ENCODE assay signal across 14 mouse cellular contexts in the genomic region with DNA sequence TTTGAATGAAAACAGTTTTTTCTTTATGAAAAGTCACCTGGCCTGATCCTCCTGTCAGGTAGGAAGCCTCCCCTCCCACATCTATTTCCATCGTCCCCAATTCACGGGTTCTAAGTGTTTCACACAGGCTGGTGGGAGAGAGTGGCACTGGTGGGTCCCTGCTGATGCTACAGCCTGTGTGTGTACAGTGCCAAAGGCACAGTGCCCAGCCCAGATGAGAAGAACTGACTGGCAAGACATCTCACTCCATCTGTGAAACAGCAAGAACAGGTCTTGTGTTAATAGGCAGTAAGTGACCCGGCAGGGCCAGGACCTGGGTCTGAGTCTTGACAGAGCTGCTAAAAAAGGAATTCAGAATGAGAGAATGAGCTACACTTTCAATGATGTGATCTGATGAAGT. TPM values are rescaled to one million over a fixed set of nuclear protein-coding genes. Genes with fewer than 3 reads are reported as not detected.
"Had no signal": no experiment of that assay in that cellular context is flagged by ENCODE, and none has a peak within 500 bp of the region (broad histone marks: within the 10 kb centered on the region; RNA-seq: fewer than 3 reads in every experiment).

No protein-coding gene starts in this region.

- H3K27ac ChIP-seq: liver, embryonic 12.5 days; midbrain, embryonic 15.5 days; neural tube, embryonic 13.5 days had no signal

- H3K27me3 ChIP-seq: liver, embryonic 12.5 days; neural tube, embryonic 13.5 days had no signal

- H3K4me2 ChIP-seq: liver, embryonic 12.5 days; lung, embryonic 14.5 days; midbrain, embryonic 11.5 days; midbrain, embryonic 15.5 days; neural tube, embryonic 13.5 days had no signal

- H3K9ac ChIP-seq: liver, embryonic 12.5 days; lung, embryonic 14.5 days; midbrain, embryonic 15.5 days; neural tube, embryonic 13.5 days had no signal

- H3K36me3 ChIP-seq: liver, embryonic 12.5 days; midbrain, embryonic 15.5 days; neural tube, embryonic 13.5 days had no signal

- DNase-seq: kidney, adult 8-10 months; kidney, postnatal 36 days; lung, embryonic 14.5 days; lung, postnatal 10 days; lung, postnatal 4 days; retina, postnatal 1 day; right cerebral cortex, postnatal 25 days; thymus, postnatal 36 days had no signal

- H3K4me1 ChIP-seq: liver, embryonic 12.5 days; midbrain, embryonic 15.5 days; neural tube, embryonic 13.5 days had no signal

- H3K4me3 ChIP-seq: liver, embryonic 12.5 days; midbrain, embryonic 15.5 days; neural tube, embryonic 13.5 days had no signal

- ATAC-seq: liver, embryonic 12.5 days; midbrain, embryonic 15.5 days had no signal

- H3K9me3 ChIP-seq: liver, embryonic 12.5 days; midbrain, embryonic 15.5 days; neural tube, embryonic 13.5 days had no signal

RNA-seq across cellular contexts. Expression of a gene that starts 25.9 kb away (rescaled TPM):
- total RNA-seq: megakaryocyte, adult 5-6 weeks had no signal
- polyA plus RNA-seq: liver, embryonic 12.5 days; midbrain, embryonic 11.5 days; small intestine, adult 2 months had no signal

RNA-seq across cellular contexts. Expression of a gene that starts 51.6 kb away (rescaled TPM):
- total RNA-seq: megakaryocyte, adult 5-6 weeks had no signal
